Mouse (Mus musculus) heart, adult 2 months (tissue): ENCODE data around the gene 3110001I22Rik. TPM values are rescaled to one million over a fixed set of nuclear protein-coding genes. Genes with fewer than 3 reads are reported as not detected.

Experiments used
- DNase-seq, 2 experiments: peaks; one replicate each; pipeline ENCODE4 v3.0.0; 2021
- H3K27ac ChIP-seq: fragments of 200-600 bp; 2 replicates; pipeline ENCODE4 v1.8.1; 2022
- H3K27me3 ChIP-seq: fragments of 200-500 bp; 2 replicates; pipeline ENCODE4 v1.6.1; 2012; ENCODE audit warnings: mild to moderate bottlenecking, low read length, inconsistent platforms, mixed read lengths; ENCODE audit not compliant: control insufficient read depth, insufficient read depth
- H3K36me3 ChIP-seq: fragments of 200-500 bp; 2 replicates; pipeline ENCODE4 v1.6.1; 2012; ENCODE audit warnings: low read length, inconsistent platforms; ENCODE audit not compliant: control insufficient read depth, insufficient read depth
- H3K4me1 ChIP-seq: fragments of 200-500 bp; 2 replicates; pipeline ENCODE4 v1.6.1; 2011; ENCODE audit warnings: low read length; ENCODE audit not compliant: control insufficient read depth, insufficient read depth
- H3K4me3 ChIP-seq: fragments of 200-600 bp; 2 replicates; pipeline ENCODE4 v1.8.1; 2022
- H3K79me2 ChIP-seq: fragments of 200-500 bp; replicated peaks from 2 replicates; pipeline ENCODE4 v1.6.1; 2012; ENCODE audit warnings: mild to moderate bottlenecking, inconsistent platforms, low read length, moderate library complexity, mixed read lengths; ENCODE audit not compliant: control insufficient read depth, insufficient read depth
- H3K9ac ChIP-seq: fragments of 200-500 bp; 2 replicates; pipeline ENCODE4 v1.6.1; 2012; ENCODE audit warnings: low read depth, mild to moderate bottlenecking, control low read depth, inconsistent platforms, low read length, mixed read lengths
- CTCF ChIP-seq: fragments of 200-600 bp; IDR thresholded peaks from 2 replicates; pipeline ENCODE4 v1.8.1; 2022; ENCODE audit warnings: antibody characterized with exemption, mild to moderate bottlenecking, moderate library complexity
- EP300 ChIP-seq: fragments of 200-500 bp; IDR thresholded peaks from 2 replicates; pipeline ENCODE4 v1.6.1; 2011; ENCODE audit warnings: low read depth, low read length, control low read depth; ENCODE audit not compliant: insufficient read depth
- POLR2A ChIP-seq: fragments of 200-500 bp; IDR thresholded peaks from 2 replicates; pipeline ENCODE4 v1.6.1; 2011; ENCODE audit warnings: mild to moderate bottlenecking, low read depth, low read length, control low read depth; ENCODE audit not compliant: insufficient read depth
- WGBS: fragments of 180-500 bp; shearing (Covaris S2); methylation state at CpG from one replicate; pipeline ENCODE4 v1.1.7; 2018; 5-methylcytosine and 5-hydroxymethylcytosine counted together
- intact Hi-C: fragments of 180-260 bp; cut with DNase I; formaldehyde crosslinking; loops from one replicate; pipeline ENCODE4 v1.15.1; 2025
- polyA plus RNA-seq: library from polyadenylated mRNA; depleted of rRNA; stranded (reverse); fragments of >200 nt; gene quantifications from 2 replicates; pipeline ENCODE4 v1.2.3, GENCODE M21; 2012
- total RNA-seq, 2 experiments: library from RNA; stranded (reverse); gene quantifications; 2 replicates each; pipeline ENCODE4 v1.2.3; 2021

The 3110001I22Rik gene
- total and polyA plus RNA-seq, 3 experiments, result 1.1 to 2.7 (median 2.6) TPM

- H3K4me1 ChIP-seq, result peaks cover 10% of the 10 kb centered on the region
- H3K4me3 ChIP-seq, result peak overlapping the region; percentile 97
- 0 out of 2 replicates have a peak, but pooled peaks have one; percentile 5 for TF ChIP-seq EP300
- TF ChIP-seq CTCF, result no peak
- peak overlapping the region; percentile 95 for H3K9ac ChIP-seq
- peak; percentile 70 to 75 for DNase-seq
- H3K79me2 ChIP-seq, result peaks cover 1% of the 10 kb centered on the region
- WGBS, result under 1% methylated on average over 20 of the region's 20 CpGs
- peaks cover 17% of the 10 kb centered on the region for H3K36me3 ChIP-seq
- intact Hi-C loops, result loop anchor here (5.0 kb wide), 2 partner anchors 110 to 145 kb away; partner anchors contain the start of genes Ntan1 and Rrn3
- H3K27ac ChIP-seq, result peak overlapping the region; percentile 94
- no peaks in the 10 kb centered on the region for H3K27me3 ChIP-seq
Measured at GRCm38 (mm10) chr16:13672386-13672898, 713 bp downstream of the 3110001I22Rik start.

GRCm38 (mm10) chr16:13673114-13673513, 1.4 kb downstream of the 3110001I22Rik start:
- Histone ChIP-seq H3K4me3 (no peak overlapping the region), H3K27me3 (no peaks in the 10 kb centered on the region), H3K79me2 (peaks cover 3% of the 10 kb centered on the region), H3K9ac (no peak overlapping the region), H3K4me1 (peaks cover 10% of the 10 kb centered on the region), H3K27ac (no peak overlapping the region), H3K36me3 (peaks cover 19% of the 10 kb centered on the region)
- intact Hi-C loops, result loop anchor here (5.0 kb wide), 2 partner anchors 109 to 144 kb away; partner anchors contain the start of genes Ntan1 and Rrn3
- TF ChIP-seq CTCF (no peak), EP300 (no peak), POLR2A (no peak)
- WGBS, result 71% methylated on average over 5 of the region's 5 CpGs
- no peak for DNase-seq

GRCm38 (mm10) chr16:13674511-13674910, 2.8 kb downstream of the 3110001I22Rik start:
- Histone ChIP-seq H3K79me2 (peaks cover 3% of the 10 kb centered on the region), H3K4me3 (no peak overlapping the region), H3K27me3 (no peaks in the 10 kb centered on the region), H3K4me1 (peaks cover 8% of the 10 kb centered on the region), H3K36me3 (peaks cover 26% of the 10 kb centered on the region), H3K9ac (no peak overlapping the region), H3K27ac (no peak overlapping the region)
- TF ChIP-seq CTCF (no peak), EP300 (no peak), POLR2A (no peak)
- WGBS, result 81% methylated on average over 3 of the region's 3 CpGs
- intact Hi-C loops, result loop anchor here (5.0 kb wide), 2 partner anchors 108 to 143 kb away; partner anchors contain the start of genes Ntan1 and Rrn3
- no peak for DNase-seq

DNA sequence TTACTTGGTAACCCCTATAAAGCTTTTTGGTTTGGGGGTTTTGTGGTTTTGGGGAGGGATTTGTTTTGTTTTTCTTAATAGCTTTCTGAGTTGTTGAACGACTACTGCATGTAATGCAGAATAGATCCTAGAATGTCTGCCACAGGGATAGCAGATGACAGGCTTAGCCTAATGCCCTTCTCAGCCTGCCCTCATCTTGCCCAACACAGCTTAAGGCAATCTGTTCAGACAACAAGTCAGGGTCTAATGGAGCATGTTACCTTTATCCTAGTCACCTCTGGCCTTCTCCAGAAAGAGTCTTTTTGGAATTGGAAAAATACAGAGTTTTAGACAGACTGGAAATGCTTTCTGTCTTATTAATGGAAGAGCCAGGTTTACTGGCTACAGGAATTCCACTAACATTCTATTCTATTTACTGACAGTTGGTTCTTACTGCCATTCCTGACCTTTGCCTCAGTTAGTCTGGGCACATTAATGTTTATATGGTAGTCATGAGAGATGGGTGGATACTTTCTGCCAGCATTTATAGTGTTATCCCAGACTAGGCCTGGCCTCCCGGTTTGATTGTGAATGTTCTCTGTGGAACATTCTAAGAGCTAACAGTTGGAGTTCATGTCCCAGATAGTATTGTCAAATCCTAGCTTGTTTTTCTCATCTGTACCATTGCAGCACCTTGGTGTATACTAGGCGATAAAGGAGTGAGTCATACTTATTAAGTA, 7.0 kb downstream of the 3110001I22Rik start:
- Histone ChIP-seq H3K27me3 (no peaks in the 10 kb centered on the region), H3K4me1 (peaks cover 1% of the 10 kb centered on the region), H3K36me3 (peaks cover 21% of the 10 kb centered on the region), H3K4me3 (no peak overlapping the region), H3K27ac (peak overlapping the region; percentile 29), H3K9ac (no peak overlapping the region), H3K79me2 (peaks cover 5% of the 10 kb centered on the region)
- intact Hi-C loops, result no loop called here
- TF ChIP-seq EP300, result no peak
- TF ChIP-seq POLR2A, result no peak
- no peak for TF ChIP-seq CTCF
- 67% methylated on average over 3 of the region's 3 CpGs for WGBS
- DNase-seq, result no peak

DNA sequence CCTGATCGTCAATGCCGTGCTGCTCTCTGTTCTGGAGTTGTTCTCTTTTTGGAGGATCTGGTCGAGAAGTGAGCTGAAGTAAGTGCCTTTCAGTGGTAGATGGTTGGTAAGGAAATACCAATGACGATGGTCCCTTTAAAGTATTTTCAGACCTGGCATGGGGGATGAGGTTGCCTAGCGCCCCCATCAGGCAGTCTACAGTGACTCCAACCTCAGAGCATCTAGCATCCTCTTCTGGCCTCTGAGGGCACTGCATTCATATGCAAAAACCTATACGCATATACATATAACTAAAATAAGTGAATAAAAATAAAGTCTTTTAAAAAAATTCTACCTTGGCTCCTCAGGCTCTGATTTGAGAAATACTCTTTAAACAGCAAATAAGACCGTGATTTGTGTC, 27.3 kb downstream of the 3110001I22Rik start:
- no peak for DNase-seq
- TF ChIP-seq CTCF (peak; percentile 37), POLR2A (no peak)
- Histone ChIP-seq H3K4me1 (no peaks in the 10 kb centered on the region), H3K79me2 (no peaks in the 10 kb centered on the region; the same call in 1 of the 2 replicates), H3K4me3 (no peak overlapping the region), H3K36me3 (peaks cover 8% of the 10 kb centered on the region), H3K27ac (no peak overlapping the region), H3K27me3 (no peaks in the 10 kb centered on the region), H3K9ac (no peak overlapping the region)
- 93% methylated on average over 7 of the region's 7 CpGs for WGBS
- intact Hi-C loops, result no loop called here

DNA sequence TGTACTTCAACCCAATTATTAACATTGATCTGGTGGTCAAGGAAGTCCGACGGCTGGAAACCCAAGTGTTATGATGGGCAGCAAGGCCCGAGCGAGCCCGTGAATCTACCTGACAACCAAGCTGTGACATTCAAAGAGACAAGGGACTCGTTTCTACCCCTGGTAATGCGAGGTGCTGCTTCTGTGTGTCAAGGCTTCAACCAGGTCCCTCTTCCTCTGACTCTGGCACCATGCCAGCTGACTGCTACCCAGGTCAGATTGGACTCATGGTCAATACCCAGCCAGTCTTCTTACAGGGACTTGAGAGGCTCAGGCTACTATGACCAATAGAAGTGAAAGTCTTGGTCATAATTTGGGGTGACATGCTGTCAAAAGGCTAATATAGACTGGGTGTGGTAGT, 30.5 kb downstream of the 3110001I22Rik start:
- no peaks in the 10 kb centered on the region; the same call in 1 of the 2 replicates for H3K79me2 ChIP-seq
- H3K4me1 ChIP-seq, result no peaks in the 10 kb centered on the region
- no peak overlapping the region for H3K9ac ChIP-seq
- no peak for DNase-seq
- H3K27ac ChIP-seq, result no peak overlapping the region
- TF ChIP-seq EP300 (no peak), CTCF (no peak), POLR2A (no peak)
- no peak overlapping the region for H3K4me3 ChIP-seq
- H3K27me3 ChIP-seq, result no peaks in the 10 kb centered on the region
- intact Hi-C loops, result no loop called here
- WGBS, result 95% methylated on average over 7 of the region's 7 CpGs
- H3K36me3 ChIP-seq, result peaks cover 8% of the 10 kb centered on the region
